Mouse (Mus musculus) urinary bladder, postnatal 10 days (tissue): Measurements from ENCODE around the gene Acrbp.

Experiments used
- DNase-seq: peaks from one replicate; pipeline ENCODE4 v3.0.0; 2022; ENCODE audit warnings: low spot score

Acrbp gene

DNA sequence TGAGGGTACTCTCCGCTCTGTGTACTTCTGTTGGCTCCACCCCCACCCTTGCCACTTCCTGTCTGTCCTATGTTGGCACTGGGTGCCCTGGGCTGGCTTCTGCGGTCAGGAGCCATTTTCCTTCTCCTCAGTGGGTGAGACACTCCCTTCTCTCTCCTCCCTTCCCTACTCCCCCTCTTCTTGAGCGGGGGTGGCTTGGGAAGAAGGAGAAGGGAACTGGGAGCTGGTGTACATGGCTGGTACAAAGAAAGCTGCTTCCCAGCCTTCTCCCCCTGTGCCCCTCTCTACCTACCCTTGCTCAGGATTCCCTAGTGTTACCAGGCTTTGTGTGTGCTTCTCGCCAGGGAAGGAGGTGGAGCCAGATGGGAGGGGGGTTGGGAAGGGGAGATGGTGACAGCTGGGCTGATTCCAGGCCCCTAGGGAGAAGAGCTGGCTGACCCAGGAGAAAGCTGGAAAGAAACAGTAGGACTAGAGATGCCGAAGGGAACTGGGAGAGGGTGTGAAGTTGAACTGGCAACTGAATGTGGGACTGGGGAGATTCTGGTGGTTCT is 50.0 kb downstream of the Acrbp start:
- DNase-seq, result no peak

DNA sequence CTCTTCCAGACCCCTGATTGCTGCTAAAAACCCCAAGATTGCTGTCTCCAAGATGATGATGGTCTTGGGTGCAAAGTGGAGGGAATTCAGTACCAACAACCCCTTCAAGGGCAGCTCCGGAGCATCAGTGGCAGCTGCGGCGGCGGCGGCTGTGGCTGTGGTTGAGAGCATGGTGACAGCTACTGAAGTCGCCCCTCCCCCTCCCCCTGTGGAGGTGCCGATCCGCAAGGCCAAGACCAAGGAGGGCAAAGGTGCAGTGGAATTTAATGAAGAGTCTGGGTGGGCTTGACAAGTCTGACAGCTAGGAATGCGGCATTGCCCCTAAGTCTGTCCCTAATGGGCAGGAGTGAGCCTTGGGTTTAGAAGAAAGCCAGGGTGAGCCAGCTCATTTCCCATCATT is 52.0 kb downstream of the Acrbp start:
- no peak for DNase-seq

DNA sequence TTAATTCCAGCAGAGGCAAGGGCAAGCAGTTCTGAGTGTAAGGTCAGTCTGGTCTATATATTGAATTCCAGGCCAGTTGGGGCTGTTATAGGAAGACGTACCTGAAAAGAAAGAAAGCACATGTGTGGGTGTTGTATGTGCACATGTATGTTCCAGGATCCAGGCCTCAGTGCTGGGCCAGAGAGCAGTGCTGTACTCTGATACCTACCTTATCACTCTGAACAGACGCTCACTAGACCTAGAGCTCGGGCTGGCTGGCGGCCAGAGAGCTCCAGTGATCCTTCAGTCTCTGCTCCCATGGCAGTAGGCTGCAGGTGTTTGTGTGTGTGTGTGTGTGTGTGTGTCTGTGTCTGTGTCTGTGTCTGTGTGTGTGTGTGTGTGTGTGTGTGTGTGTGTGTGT is 54.7 kb downstream of the Acrbp start:
- no peak for DNase-seq

DNA sequence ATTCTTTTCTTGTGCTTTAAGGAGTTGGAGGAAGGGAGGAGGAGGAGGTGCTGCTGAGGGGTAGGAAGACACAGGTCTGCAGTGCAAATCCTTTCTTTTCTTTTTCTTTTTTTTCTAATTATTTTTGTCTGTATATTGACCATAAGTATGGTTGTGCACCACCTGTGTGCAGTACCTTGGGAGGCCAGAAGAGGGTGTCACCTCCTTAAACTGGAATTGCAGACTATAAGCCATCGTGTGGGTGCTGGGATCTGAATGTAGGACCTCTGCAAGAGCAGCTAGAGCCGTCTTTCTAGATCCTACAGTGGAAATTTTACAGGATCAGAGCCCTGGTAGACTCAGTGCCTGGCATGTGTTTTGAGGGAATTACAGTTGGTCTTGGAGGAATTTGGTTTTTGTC is 58.2 kb downstream of the Acrbp start:
- DNase-seq, result no peak

DNA sequence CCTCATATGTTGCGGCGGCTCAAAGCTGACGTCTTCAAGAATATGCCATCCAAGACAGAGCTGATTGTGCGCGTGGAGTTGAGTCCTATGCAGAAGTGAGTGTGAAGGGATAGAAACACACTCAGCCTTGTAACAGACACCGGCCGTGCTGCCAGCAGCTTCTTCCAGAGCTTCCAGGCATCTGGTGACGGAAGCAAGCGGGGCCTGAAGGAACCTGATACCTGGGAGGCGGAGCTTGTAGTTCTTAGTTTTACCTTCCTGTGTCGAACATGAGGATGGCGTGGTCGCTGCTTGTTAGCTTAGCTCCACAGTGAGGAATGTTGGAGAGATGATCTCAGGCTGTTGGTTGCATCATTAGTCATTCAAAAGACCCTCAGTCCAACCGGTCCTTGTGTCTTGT is 59.9 kb downstream of the Acrbp start:
- DNase-seq, result no peak

DNA sequence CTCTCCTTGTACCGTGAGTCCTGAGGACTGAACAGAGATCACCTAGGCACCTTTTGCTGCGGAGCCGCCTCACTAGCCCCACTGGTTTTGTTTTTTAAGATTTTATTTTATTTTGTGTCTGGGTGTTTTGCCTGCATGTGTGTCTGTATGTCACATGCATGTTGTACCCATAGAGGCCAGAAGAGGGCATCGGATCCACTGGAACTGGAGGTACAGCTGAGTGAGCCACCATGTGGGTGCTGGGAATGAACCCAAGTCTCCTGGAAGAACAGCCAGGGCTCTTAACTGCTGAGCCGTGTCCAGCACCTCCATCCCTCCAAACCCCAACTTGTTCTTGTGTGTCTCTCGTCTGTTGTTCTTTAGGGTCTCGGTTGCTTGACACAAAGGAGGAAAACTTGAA is 61.4 kb downstream of the Acrbp start:
- no peak for DNase-seq

DNA sequence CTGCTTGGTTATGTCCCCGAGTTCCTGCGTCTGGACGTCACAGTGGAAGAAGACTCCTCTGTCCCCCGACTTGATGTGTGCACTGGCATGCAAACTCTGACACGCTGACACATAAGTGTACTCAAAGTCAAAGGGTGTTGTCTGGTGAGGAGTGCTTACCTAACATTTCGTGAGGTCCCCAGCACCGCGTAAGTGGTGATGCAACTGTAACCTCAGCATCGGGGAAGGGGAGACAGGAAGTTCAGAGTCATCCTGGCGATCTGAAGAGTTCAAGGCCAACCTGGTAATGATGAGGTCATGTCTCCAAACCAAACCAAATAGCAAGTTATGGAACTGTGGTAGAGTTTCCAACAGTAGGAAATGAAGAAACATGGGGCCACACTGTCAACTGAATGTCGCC is 63.1 kb downstream of the Acrbp start:
- DNase-seq, result no peak
